Mouse (Mus musculus) testis, adult 2 months (tissue): ENCODE data around the gene Snrpf.

Source experiments
- CTCF ChIP-seq: fragments of 200-500 bp; IDR thresholded peaks from 2 replicates; pipeline ENCODE4 v1.5.1; 2012; ENCODE audit warnings: low read depth, mild to moderate bottlenecking, inconsistent platforms, low read length, moderate library complexity; ENCODE audit not compliant: control insufficient read depth, insufficient read depth, insufficient replicate concordance
- POLR2A ChIP-seq: fragments of 200-500 bp; IDR thresholded peaks from 2 replicates; pipeline ENCODE4 v1.6.1; 2012; ENCODE audit warnings: low read depth, mild to moderate bottlenecking, inconsistent platforms, low read length, moderate library complexity; ENCODE audit not compliant: control insufficient read depth

DNA sequence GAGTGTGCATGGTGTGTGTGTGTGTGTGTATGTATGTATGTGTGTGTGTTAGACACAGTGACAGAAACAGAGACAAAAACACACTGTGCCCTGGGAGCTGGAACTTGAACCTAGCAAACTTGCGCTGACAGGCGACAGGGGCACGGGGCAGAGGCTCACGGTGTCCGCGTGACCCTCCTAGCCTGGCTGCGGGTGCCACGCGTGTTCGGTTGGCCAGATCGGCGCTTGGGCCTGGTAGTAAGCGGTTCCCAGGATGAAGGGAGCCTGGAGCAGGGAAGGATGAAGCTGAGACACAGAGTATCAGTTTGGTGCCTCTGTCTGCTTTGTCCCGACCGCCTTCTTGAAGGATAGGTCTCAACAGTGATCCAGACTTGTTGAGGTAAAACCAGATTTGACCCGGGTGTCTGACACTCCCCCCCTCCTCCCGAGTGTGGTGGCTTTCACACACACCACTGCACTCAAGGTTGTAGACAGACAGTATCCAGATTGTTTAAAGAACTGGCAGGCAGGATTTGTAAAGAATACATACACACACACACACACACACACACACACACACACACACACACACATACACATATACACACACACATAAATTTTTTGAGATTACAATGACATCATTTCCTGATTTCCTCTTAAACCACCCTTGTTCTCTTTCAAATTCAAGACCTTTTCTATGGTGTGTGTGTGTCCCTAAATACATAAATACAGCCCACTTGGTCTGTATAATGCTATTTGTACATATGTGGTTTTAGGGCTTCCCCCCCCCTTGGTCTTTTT lies 48.9 kb downstream of the Snrpf start, which contains the start of gene Ccdc38:
- peak; percentile 77 for TF ChIP-seq POLR2A
- TF ChIP-seq CTCF = no peak
